Mouse (Mus musculus) kidney, postnatal 14 days (tissue): Measurements from ENCODE around the gene Zfp217.
A peak's percentile ranks its signal among the peaks of the same experiment; 100 is the strongest.

Experiments used
- DNase-seq: peaks from one replicate; pipeline ENCODE4 v3.0.0; 2022; ENCODE audit warnings: mixed read lengths

Zfp217 gene

GRCm38 (mm10) chr2:170131981-170132460 lies 15.9 kb downstream of the Zfp217 start:
- no peak for DNase-seq

- peak; percentile 94 for DNase-seq
These were observed 16.9 kb downstream of the Zfp217 start for GRCm38 (mm10) chr2:170130780-170131645.

GRCm38 (mm10) chr2:170129923-170130779 lies 17.8 kb downstream of the Zfp217 start:
- DNase-seq: peak; percentile 52

- no peak for DNase-seq
These were observed 18.5 kb downstream of the Zfp217 start for GRCm38 (mm10) chr2:170129248-170129922.

GRCm38 (mm10) chr2:170128461-170129247 lies 19.2 kb downstream of the Zfp217 start:
- DNase-seq: no peak

- DNase-seq: no peak
These were observed 20.4 kb downstream of the Zfp217 start for GRCm38 (mm10) chr2:170127523-170127922.

GRCm38 (mm10) chr2:170126266-170126665 lies 21.6 kb downstream of the Zfp217 start:
- DNase-seq: no peak

- no peak for DNase-seq
These were observed 25.7 kb downstream of the Zfp217 start for GRCm38 (mm10) chr2:170122197-170122596.

- no peak for DNase-seq
These were observed 27.5 kb downstream of the Zfp217 start for GRCm38 (mm10) chr2:170120139-170121027.

- DNase-seq: peak; percentile 81
These were observed 31.1 kb downstream of the Zfp217 start for GRCm38 (mm10) chr2:170116704-170117281.

GRCm38 (mm10) chr2:170110306-170110705 lies 37.6 kb downstream of the Zfp217 start:
- DNase-seq: peak; percentile 44

GRCm38 (mm10) chr2:170109528-170109927 lies 38.4 kb downstream of the Zfp217 start:
- DNase-seq: no peak

GRCm38 (mm10) chr2:170107791-170108190 lies 40.1 kb downstream of the Zfp217 start:
- no peak for DNase-seq

- DNase-seq: no peak
These were observed 41.9 kb downstream of the Zfp217 start for GRCm38 (mm10) chr2:170106000-170106399.

- no peak for DNase-seq
These were observed 43.5 kb downstream of the Zfp217 start for GRCm38 (mm10) chr2:170104396-170104795.

GRCm38 (mm10) chr2:170103852-170104251 lies 44.1 kb downstream of the Zfp217 start:
- peak; percentile 57 for DNase-seq

GRCm38 (mm10) chr2:170103341-170103740 lies 44.6 kb downstream of the Zfp217 start:
- DNase-seq: no peak

GRCm38 (mm10) chr2:170101932-170102331 lies 46.0 kb downstream of the Zfp217 start:
- DNase-seq: no peak

- DNase-seq: peak; percentile 92
These were observed 46.8 kb downstream of the Zfp217 start for GRCm38 (mm10) chr2:170101132-170101531.

GRCm38 (mm10) chr2:170094871-170095270 lies 53.0 kb downstream of the Zfp217 start:
- DNase-seq: no peak

- no peak for DNase-seq
These were observed 53.7 kb downstream of the Zfp217 start for GRCm38 (mm10) chr2:170094220-170094619.
